Mouse (Mus musculus): ENCODE measurements around the gene Chst11.

DNA sequence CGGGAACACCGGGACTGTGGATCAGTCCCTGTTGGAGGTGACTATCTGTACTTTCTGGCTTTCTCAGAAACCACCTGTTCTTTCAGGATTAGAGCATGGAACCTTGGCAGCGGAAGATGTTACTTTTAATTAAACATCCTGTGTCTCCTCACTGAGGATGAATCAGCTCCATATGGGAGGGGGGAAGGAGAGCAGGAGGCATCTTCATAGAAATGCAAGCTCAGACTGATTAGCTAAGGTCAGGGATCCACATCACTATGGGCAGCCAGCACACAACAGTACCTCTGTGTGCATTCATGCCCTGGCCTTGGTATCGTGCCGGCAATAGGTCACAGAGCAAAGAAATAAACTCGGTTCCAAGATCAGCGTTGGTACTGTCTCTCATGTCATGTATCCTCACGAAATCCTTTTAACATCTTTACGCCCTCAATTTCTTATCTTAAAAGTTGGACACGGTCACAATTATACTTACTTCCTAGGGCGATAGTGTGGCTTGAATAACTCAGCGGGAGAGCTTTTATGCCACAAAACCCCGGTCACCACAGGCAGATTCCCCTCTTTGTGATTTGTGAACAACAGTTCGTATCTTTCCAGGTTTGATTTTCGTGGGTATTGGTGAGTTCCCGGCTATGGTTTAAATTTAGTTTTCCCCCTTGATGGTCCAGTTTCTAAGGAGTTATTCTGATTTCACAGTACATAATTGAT is 148.7 kb downstream of the Chst11 start:
- TF ChIP-seq CTCF (IDR thresholded peaks at IDR 0.05; ENCODE audit: low read depth, low read length) (no peak), POLR2A (IDR thresholded peaks at IDR 0.05; ENCODE audit: extremely low read depth, insufficient read depth, low read length) (no peak)

All from liver, adult 2 months (tissue).